Mouse (Mus musculus) left cerebral cortex, postnatal 36 days (tissue): Measurements from ENCODE around the gene Cep68. TPM values are rescaled to one million over a fixed set of nuclear protein-coding genes. Genes with fewer than 3 reads are reported as not detected.
A peak's percentile ranks its signal among the peaks of the same experiment; 100 is the strongest.

ENCODE experiments used
- DNase-seq, 2 experiments: peaks; one replicate each; pipeline ENCODE4 v3.0.0; 2021 to 2022; ENCODE audit warnings: low spot score in 2 of 2, mixed read lengths in 1 of 2
- intact Hi-C: fragments of 180-260 bp; cut with DNase I; formaldehyde crosslinking; loops from one replicate; pipeline ENCODE4 v1.15.1; 2025
- total RNA-seq, 2 experiments: library from RNA; stranded (reverse); gene quantifications; 2 replicates each; pipeline ENCODE4 v1.2.3; 2021

Gene Cep68
- total RNA-seq, 2 experiments from 2014 or later: 27.4 to 29.1 TPM

DNA sequence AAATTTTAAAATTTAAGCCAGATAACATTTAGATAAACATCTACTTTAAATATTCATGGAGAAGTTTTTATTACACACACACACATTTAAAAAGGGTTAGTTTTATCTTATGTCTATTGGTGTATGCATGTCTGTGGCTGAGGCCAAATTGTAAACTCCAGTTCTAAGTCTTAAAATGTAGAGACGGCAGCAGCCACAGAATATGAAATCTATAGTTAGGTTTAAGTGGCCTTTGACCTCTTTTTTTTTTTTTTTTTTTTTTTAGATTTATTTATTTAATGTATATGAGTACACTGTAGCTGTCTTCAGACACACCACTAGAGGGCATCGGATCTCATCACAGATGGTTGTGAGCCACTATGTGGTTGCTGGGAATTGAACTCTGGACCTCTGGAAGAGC, 41.6 kb downstream of the Cep68 start:
- no peak for DNase-seq
- intact Hi-C loops: loop anchor here (10.0 kb wide), 1 partner anchor 283 kb away; the partner anchor contains the start of gene Spred2

- DNase-seq: no peak
- intact Hi-C loops: loop anchor here (10.0 kb wide), 1 partner anchor 282 kb away; the partner anchor contains the start of gene Spred2
These were observed 42.5 kb downstream of the Cep68 start for GRCm38 (mm10) chr11:20206626-20207223.

DNA sequence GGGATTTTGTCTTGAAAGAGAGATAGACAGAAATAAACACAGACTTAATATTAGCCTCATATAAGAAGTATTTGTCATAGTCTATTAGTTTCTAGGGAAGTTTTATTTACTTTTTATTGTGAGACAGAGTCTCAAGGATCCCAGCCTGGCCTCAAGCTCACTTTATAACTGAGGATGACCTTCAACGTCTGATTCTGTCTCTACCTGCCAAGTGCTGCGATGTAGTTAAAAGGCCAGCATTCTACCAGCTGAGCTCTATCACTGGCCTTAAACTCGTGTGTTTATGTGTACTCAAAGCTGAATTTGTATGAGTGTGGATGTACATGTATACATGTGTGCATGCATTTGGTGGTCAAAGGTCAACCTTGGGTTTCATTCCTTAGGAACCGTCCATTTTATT, 43.7 kb downstream of the Cep68 start:
- intact Hi-C loops: loop anchor here (10.0 kb wide), 1 partner anchor 281 kb away; the partner anchor contains the start of gene Spred2
- no peak for DNase-seq

DNA sequence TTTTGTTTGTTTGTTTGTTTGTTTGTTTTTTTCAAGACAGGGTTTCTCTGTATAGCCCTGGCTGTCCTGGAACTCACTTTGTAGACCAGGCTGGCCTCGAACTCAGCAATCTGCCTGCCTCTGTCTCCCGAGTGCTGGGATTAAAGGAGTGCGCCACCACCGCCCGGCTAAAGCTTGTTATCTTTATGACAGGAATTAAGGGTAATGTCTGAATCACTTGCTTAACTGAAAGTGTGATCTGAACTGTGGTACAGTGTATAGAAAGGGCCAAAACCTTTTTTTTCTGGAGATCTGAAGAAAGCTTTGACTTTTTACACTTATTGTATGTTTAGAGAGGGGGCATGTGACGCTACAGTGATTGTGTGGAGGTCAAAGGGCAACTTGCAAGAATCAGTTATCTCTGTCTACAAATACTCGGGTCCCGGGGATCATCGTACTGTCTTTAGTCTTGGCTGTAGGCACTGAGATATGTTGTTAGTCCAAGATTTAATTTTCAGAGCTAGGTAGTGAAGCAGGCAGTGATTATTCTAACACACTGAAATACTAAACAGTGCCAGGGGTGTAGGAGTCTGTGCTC, 44.3 kb downstream of the Cep68 start:
- no peak for DNase-seq

GRCm38 (mm10) chr11:20204321-20204720, 44.9 kb downstream of the Cep68 start:
- intact Hi-C loops: loop anchor here (5.0 to 10.0 kb wide), 3 partner anchors 72 to 280 kb away; partner anchors contain the start of gene Spred2

More for the DNA sequence above, 44.3 kb downstream of the Cep68 start:
- intact Hi-C loops: loop anchor here (5.0 to 10.0 kb wide), 3 partner anchors 73 to 280 kb away; partner anchors contain the start of gene Spred2

DNA sequence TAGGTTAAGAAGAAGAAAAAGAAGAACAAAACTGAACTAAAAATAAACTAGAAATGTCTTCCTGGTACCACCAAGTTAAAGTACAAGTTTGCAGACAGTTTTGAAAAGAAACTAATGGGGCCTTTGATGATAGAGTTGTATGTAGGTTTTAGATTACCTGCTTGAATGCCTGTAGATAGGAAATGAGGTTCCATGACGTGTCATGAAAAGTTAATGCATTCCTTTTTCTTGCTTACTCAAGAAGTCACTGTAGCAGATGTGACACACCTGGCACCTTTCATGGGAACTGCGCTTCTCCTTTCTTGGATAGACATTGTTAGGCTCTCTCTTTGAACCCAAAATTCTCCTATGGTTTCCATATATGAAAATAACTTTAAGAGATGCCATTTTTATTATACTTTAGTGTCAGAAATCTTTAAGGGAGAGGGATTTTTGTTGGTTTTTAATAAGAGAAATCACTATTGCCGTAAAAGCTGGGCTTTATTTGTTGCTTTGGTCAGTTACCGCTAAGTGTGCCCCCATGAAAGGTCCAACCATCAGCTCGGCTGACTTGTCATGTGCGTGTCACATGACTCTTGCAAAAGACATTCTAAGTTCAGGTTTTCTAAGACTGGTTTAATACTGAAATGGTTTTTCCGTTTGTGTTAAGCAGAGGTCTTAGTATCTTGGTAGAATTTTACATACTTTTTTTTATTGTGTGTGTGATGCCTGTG, 46.8 kb downstream of the Cep68 start:
- intact Hi-C loops: loop anchor here (5.0 to 10.0 kb wide), 3 partner anchors 70 to 278 kb away; partner anchors contain the start of gene Spred2
- DNase-seq: no peak

More at GRCm38 (mm10) chr11:20204321-20204720, 44.9 kb downstream of the Cep68 start:
- no peak for DNase-seq

GRCm38 (mm10) chr11:20201661-20202101, 47.5 kb downstream of the Cep68 start:
- intact Hi-C loops: loop anchor here (2.0 to 10.0 kb wide), 4 partner anchors 47 to 277 kb away; partner anchors contain the start of genes Cep68 and Spred2

DNA sequence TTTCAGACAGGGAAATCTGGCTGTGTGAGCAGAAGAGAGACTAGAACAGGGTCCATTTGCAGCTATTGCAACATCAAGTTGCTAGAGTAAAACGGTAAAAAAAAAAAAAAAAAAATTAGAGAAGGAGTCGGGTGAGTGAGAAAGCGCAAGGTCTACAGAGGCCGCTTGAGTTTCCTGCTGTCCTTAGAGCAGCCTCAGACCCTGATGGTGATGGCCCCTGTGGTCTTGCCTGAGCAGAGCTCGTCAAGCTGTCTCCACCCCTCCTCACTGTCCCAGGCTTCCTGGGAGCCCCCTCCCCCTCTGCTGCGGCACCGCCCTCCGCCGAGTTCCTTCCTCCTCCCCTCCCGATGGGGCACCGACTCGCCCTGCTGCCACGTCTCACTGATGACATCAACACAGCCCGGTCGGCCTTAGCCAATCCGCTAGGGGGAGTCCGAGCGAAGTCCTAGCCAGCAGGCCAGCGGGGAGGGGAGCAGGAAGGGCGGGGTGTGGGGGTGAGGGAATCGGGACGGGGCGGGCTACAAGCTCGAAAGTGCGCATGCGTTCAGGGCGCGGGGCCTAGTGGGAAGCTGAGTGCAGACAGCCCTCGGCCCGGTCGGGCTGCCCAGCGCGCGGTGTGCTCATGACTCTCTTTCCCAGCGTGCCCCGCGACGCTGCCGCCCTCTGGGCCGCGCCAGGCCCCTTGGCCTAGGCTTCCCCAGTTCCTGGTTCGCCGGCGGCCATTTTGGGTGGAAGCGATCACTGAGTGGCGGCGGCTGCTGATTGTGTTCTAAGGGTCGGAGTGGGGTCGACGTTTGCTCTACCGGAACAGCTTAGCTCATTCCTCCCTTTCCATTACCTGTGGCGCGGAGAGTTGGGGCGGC, 48.3 kb downstream of the Cep68 start, which contains the start of gene Rab1a:
TSS of gene Rab1a (plus strand) at position 720 of the 863 bp plus-strand sequence.
- intact Hi-C loops: loop anchor here (2.0 to 10.0 kb wide), 4 partner anchors 48 to 276 kb away; partner anchors contain the start of genes Cep68 and Spred2
- peak; percentile 100 for DNase-seq

More at GRCm38 (mm10) chr11:20201661-20202101, 47.5 kb downstream of the Cep68 start:
- DNase-seq: peak in 1 of 2 experiments; percentile 55

DNA sequence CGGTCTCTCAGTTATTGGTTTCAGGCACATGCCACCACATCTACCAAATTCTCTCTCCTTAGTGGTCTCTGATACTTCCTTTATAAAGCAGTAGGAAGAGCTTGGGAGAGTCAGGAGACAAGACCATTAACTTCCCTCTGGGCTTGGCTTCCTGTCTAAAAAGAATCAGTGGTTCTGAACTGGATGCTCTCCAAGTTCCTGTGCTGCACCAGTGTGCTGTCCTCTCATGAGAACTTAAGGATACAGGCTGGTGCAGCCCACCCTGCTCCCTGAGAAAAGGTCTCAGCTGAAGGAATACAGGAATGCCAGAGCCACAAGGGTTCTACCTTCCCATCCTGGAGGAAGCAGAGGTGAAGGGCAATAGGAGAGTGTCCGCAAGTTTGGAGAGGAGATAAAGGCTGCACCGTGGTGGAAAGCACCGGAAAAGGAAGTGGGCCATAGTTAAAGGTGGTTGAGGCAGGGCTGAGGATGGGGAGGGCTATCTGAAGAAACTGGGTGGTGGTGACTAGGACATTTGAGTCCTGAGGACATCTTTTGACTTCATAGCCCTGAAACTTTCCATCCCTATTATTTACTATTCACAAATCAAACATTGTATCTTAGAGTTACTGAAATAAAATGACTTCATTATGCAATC, 56.0 kb downstream of the Cep68 start:
- DNase-seq: no peak
- intact Hi-C loops: no loop called here

DNA sequence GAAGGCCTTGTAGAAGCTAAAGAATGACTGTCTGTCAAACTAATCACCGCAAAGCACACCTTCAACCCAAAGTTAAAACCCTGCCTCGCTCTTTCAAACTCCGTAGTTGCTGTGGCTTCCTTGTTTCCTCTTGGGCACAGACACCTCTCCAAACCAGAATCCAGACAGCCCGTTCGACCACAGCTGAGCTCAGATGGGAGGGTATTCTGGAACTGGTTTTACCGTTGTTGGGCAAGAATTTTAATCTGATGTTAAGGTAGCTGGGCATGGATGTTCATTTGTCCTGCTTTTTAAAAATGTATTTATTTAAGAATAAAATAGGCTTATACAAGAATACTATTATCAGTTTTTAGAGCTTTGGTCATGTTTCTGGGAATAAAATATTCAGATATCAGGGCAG, 62.0 kb downstream of the Cep68 start:
- no peak for DNase-seq
- intact Hi-C loops: no loop called here

Other genes starting within 250 kb of the Cep68 start
- gene Actr2, start 136.5 kb downstream of the Cep68 start, total RNA-seq: 100 to 1,000 TPM; 260 to 264 TPM
- gene Rab1a, start 48.0 kb downstream of the Cep68 start, total RNA-seq: 100 to 1,000 TPM; 192 to 195 TPM
- 10 to 100 TPM; 38.3 to 40.3 TPM for gene Slc1a4, start 83.3 kb upstream of the Cep68 start, total RNA-seq